In genomic region chr15:13173071-13173778, GRCm38 (mm10) we compare ENCODE assay signal across 8 mouse cellular contexts. TPM values are rescaled to one million over a fixed set of nuclear protein-coding genes. Genes with fewer than 3 reads are reported as not detected.
DNase-seq lines count a peak whose midpoint lies in the region; ATAC-seq and TF ChIP-seq lines count a peak whose summit lies in the region.

Gene Cdh6, minus strand, starts transcription at chr15:13173675.

- peak; percentile 58 for DNase-seq in WW6 (ENCODE audit: low read depth, low spot score)
- DNase-seq in brain, embryonic 14.5 days (ENCODE audit: low read depth): peak; percentile 94
- peak; percentile 86 for DNase-seq in hindbrain, postnatal 0 days (ENCODE audit: low spot score)
- peak; percentile 39 for DNase-seq in left cerebral cortex, adult 11 months (ENCODE audit: low spot score)
- peak; percentile 20 to 28 for DNase-seq in lung, postnatal 4 days

- H3K27me3 ChIP-seq in forebrain, embryonic 12.5 days: peaks cover 18% of the 10 kb centered on the region
- H3K27me3 ChIP-seq in hindbrain, postnatal 0 days (ENCODE audit: insufficient read depth, low read length): no peaks in the 10 kb centered on the region
- peaks cover 9% of the 10 kb centered on the region; the same call in 1 of the 2 replicates for H3K27me3 ChIP-seq in stomach, embryonic 15.5 days (replicated peaks)

- peaks cover 21% of the 10 kb centered on the region for H3K4me1 ChIP-seq in forebrain, embryonic 12.5 days
- 0 out of 2 replicates have a peak, but pooled peaks cover 3% of the 10 kb centered on the region for H3K4me1 ChIP-seq in hindbrain, postnatal 0 days (ENCODE audit: insufficient read depth, low read length)
- 0 out of 2 replicates have a peak, but pooled peaks cover 3% of the 10 kb centered on the region for H3K4me1 ChIP-seq in stomach, embryonic 15.5 days

- H3K9me3 ChIP-seq in forebrain, embryonic 12.5 days: 0 out of 2 replicates have a peak, but pooled peaks cover 3% of the 10 kb centered on the region
- no peaks in the 10 kb centered on the region for H3K9me3 ChIP-seq in hindbrain, postnatal 0 days (ENCODE audit: low read length)
- no peaks in the 10 kb centered on the region for H3K9me3 ChIP-seq in stomach, embryonic 15.5 days

- 0 out of 2 replicates have a peak, but pooled peaks have one; percentile 10 for TF ChIP-seq POLR2A in brain, embryonic 14.5 days (IDR thresholded peaks at IDR 0.05; ENCODE audit: borderline replicate concordance, extremely low read depth, insufficient read depth, insufficient read length, poor library complexity, severe bottlenecking)

- TF ChIP-seq CTCF in brain, embryonic 14.5 days (IDR thresholded peaks at IDR 0.05; ENCODE audit: borderline replicate concordance, extremely low read depth, insufficient read depth, insufficient read length): peak; percentile 45; the same call in 1 of the 2 replicates
- TF ChIP-seq CTCF in hindbrain, postnatal 0 days (IDR thresholded peaks at IDR 0.05; ENCODE audit: low read depth): peak; percentile 68

- peak within 1 kb of the TSS; percentile 64 for H3K9ac ChIP-seq in forebrain, embryonic 12.5 days
- peak within 1 kb of the TSS; percentile 67 for H3K9ac ChIP-seq in hindbrain, postnatal 0 days (replicated peaks; ENCODE audit: low read length)
- no peak within 1 kb of the TSS for H3K9ac ChIP-seq in stomach, embryonic 15.5 days

- WGBS in forebrain, embryonic 12.5 days: under 1% methylated on average over 42 of the region's 42 CpGs
- under 1% methylated on average over 42 of the region's 42 CpGs for WGBS in hindbrain, postnatal 0 days
- under 1% methylated on average over 41 of the region's 42 CpGs for WGBS in stomach, embryonic 15.5 days

- H3K27ac ChIP-seq in forebrain, embryonic 12.5 days: peak within 1 kb of the TSS; percentile 78
- H3K27ac ChIP-seq in hindbrain, postnatal 0 days: peak within 1 kb of the TSS; percentile 85
- peak within 1 kb of the TSS; percentile 3; the same call in 1 of the 2 replicates for H3K27ac ChIP-seq in stomach, embryonic 15.5 days

- H3K36me3 ChIP-seq in forebrain, embryonic 12.5 days (replicated peaks): no peaks in the 10 kb centered on the region
- no peaks in the 10 kb centered on the region for H3K36me3 ChIP-seq in hindbrain, postnatal 0 days (ENCODE audit: insufficient read depth, low read length)
- H3K36me3 ChIP-seq in stomach, embryonic 15.5 days: no peaks in the 10 kb centered on the region

- peak within 1 kb of the TSS; percentile 51 for H3K4me3 ChIP-seq in forebrain, embryonic 12.5 days (replicated peaks)
- H3K4me3 ChIP-seq in hindbrain, postnatal 0 days (ENCODE audit: low read length): peak within 1 kb of the TSS; percentile 78
- H3K4me3 ChIP-seq in stomach, embryonic 15.5 days (replicated peaks): peak within 1 kb of the TSS; percentile 55

- ATAC-seq in forebrain, embryonic 12.5 days (ENCODE audit: low FRiP score): peak; percentile 93
- ATAC-seq in hindbrain, postnatal 0 days: peak; percentile 96
- ATAC-seq in stomach, embryonic 15.5 days (ENCODE audit: insufficient read depth, low FRiP score, low read depth): peak; percentile 84
- ATAC-seq in inflammation-experienced regulatory T-cells, adult 6 months: no peak

- H3K4me2 ChIP-seq in forebrain, embryonic 12.5 days: peak within 1 kb of the TSS; percentile 75
- H3K4me2 ChIP-seq in hindbrain, postnatal 0 days (ENCODE audit: low read depth, low read length): peak within 1 kb of the TSS; percentile 96
- H3K4me2 ChIP-seq in stomach, embryonic 15.5 days: peak within 1 kb of the TSS; percentile 96

RNA-seq across cellular contexts. Expression of gene Cdh6, which starts in this region (rescaled TPM):
- polyA plus RNA-seq in brain, embryonic 14.5 days (2012; rRNA removed): 3.2 and 7.8 TPM in 2 replicates
- 10.9 and 12.8 TPM in 2 replicates for polyA plus RNA-seq in forebrain, embryonic 12.5 days (2016; fragmentation: Nextera tagmentation; extraction: Ambion mirVana)
- 13.8 and 14.3 TPM in 2 replicates for total RNA-seq in hindbrain, postnatal 0 days (2014; rRNA removed)
- 15.5 TPM in 2 replicates for polyA plus RNA-seq in hindbrain, postnatal 0 days (2015; fragmentation: Nextera tagmentation; extraction: Ambion mirVana)
- 4.0 and 4.7 TPM in 2 replicates for polyA plus RNA-seq in stomach, embryonic 15.5 days (2015; fragmentation: Nextera tagmentation; extraction: Ambion mirVana)
- under 1 TPM in 1 of 3 experiments, not detected in 2; 0.04 TPM for polyA plus RNA-seq in inflammation-experienced regulatory T-cells, adult 6 months (2017; shearing (Covaris generic))

Comparison
In these comparisons a context has a peak if more than half of its experiments do, and no peak if none do; other contexts are left out.
1. DNase-seq: peak in every context shown above with its lines; median percentile 94 in brain, embryonic 14.5 days; 86 in hindbrain, postnatal 0 days; 58 in WW6; 39 in left cerebral cortex, adult 11 months; 24 in lung, postnatal 4 days.
2. H3K27ac ChIP-seq: peak in every context shown above with its lines; median percentile 85 in hindbrain, postnatal 0 days; 78 in forebrain, embryonic 12.5 days; 3 in stomach, embryonic 15.5 days.